Mouse (Mus musculus): ENCODE measurements around the gene Rgs16. TPM values are rescaled to one million over a fixed set of nuclear protein-coding genes. Genes with fewer than 3 reads are reported as not detected.
"Not testable (repeated sequence)": the region's sequence is repeated elsewhere in the genome, so short reads cannot be mapped to it uniquely, and the experiment has no call there.

Rgs16 gene
- polyA plus RNA-seq, 1 experiment = 2.8 TPM

GRCm38 (mm10) chr1:153766298-153766697 lies 26.1 kb downstream of the Rgs16 start:
- TF ChIP-seq CEBPB (IDR thresholded peaks at IDR 0.05; ENCODE audit: low read depth) (no peak), MYOG (IDR thresholded peaks at IDR 0.05; ENCODE audit: control insufficient read depth, extremely low read depth, insufficient read length) (no peak), CTCF (IDR thresholded peaks at IDR 0.05; ENCODE audit: control insufficient read depth, insufficient read depth, insufficient read length) (no peak)
- H3K4me3 ChIP-seq (ENCODE audit: insufficient read depth, poor library complexity, severe bottlenecking) = no peak overlapping the region
- no peaks in the 10 kb centered on the region for H3K36me3 ChIP-seq (ENCODE audit: control insufficient read depth, insufficient read depth)
- no peak overlapping the region for H3ac ChIP-seq (ENCODE audit: control insufficient read depth, insufficient read length, low read depth)
- H3K79me2 ChIP-seq (ENCODE audit: control insufficient read depth, insufficient read depth) = no peaks in the 10 kb centered on the region
- no peaks in the 10 kb centered on the region for H3K27me3 ChIP-seq (ENCODE audit: control insufficient read depth, insufficient read depth, insufficient read length)
- no peaks in the 10 kb centered on the region for H3K79me3 ChIP-seq (ENCODE audit: low read depth)

GRCm38 (mm10) chr1:153767281-153767680 lies 27.1 kb downstream of the Rgs16 start:
- Histone ChIP-seq H3K79me3 (ENCODE audit: low read depth) (no peaks in the 10 kb centered on the region), H3ac (ENCODE audit: control insufficient read depth, insufficient read length, low read depth) (no peak overlapping the region), H3K36me3 (ENCODE audit: control insufficient read depth, insufficient read depth) (no peaks in the 10 kb centered on the region), H3K79me2 (ENCODE audit: control insufficient read depth, insufficient read depth) (no peaks in the 10 kb centered on the region), H3K4me3 (ENCODE audit: insufficient read depth, poor library complexity, severe bottlenecking) (no peak overlapping the region), H3K27me3 (ENCODE audit: control insufficient read depth, insufficient read depth, insufficient read length) (no peaks in the 10 kb centered on the region)
- TF ChIP-seq CTCF (IDR thresholded peaks at IDR 0.05; ENCODE audit: control insufficient read depth, insufficient read depth, insufficient read length) = no peak
- TF ChIP-seq CEBPB (IDR thresholded peaks at IDR 0.05; ENCODE audit: low read depth) = no peak
- TF ChIP-seq MYOD1 (IDR thresholded peaks at IDR 0.05; ENCODE audit: control insufficient read depth, insufficient read length, low read depth) = no peak
- no peak for TF ChIP-seq MAX (IDR thresholded peaks at IDR 0.05)
- no peak for TF ChIP-seq FOSL1 (IDR thresholded peaks at IDR 0.05; ENCODE audit: insufficient read depth, low read length, poor library complexity, severe bottlenecking)
- TF ChIP-seq MYOG (IDR thresholded peaks at IDR 0.05; ENCODE audit: control insufficient read depth, extremely low read depth, insufficient read length) = no peak
- TF ChIP-seq USF1 (IDR thresholded peaks at IDR 0.05; ENCODE audit: low read depth) = no peak

GRCm38 (mm10) chr1:153768465-153768864 lies 28.3 kb downstream of the Rgs16 start:
- Histone ChIP-seq H3K27me3 (ENCODE audit: control insufficient read depth, insufficient read depth, insufficient read length) (no peaks in the 10 kb centered on the region), H3K4me3 (ENCODE audit: insufficient read depth, poor library complexity, severe bottlenecking) (no peak overlapping the region), H3ac (ENCODE audit: control insufficient read depth, insufficient read length, low read depth) (no peak overlapping the region), H3K79me3 (ENCODE audit: low read depth) (no peaks in the 10 kb centered on the region), H3K79me2 (ENCODE audit: control insufficient read depth, insufficient read depth) (no peaks in the 10 kb centered on the region), H3K36me3 (ENCODE audit: control insufficient read depth, insufficient read depth) (no peaks in the 10 kb centered on the region)
- TF ChIP-seq MAX (IDR thresholded peaks at IDR 0.05) (no peak), FOSL1 (IDR thresholded peaks at IDR 0.05; ENCODE audit: insufficient read depth, low read length, poor library complexity, severe bottlenecking) (no peak), MYOG (IDR thresholded peaks at IDR 0.05; ENCODE audit: control insufficient read depth, extremely low read depth, insufficient read length) (no peak), CTCF (IDR thresholded peaks at IDR 0.05; ENCODE audit: control insufficient read depth, insufficient read depth, insufficient read length) (no peak), MYOD1 (IDR thresholded peaks at IDR 0.05; ENCODE audit: control insufficient read depth, insufficient read length, low read depth) (no peak), USF1 (IDR thresholded peaks at IDR 0.05; ENCODE audit: low read depth) (no peak), CEBPB (IDR thresholded peaks at IDR 0.05; ENCODE audit: low read depth) (no peak)

GRCm38 (mm10) chr1:153769571-153769970 lies 29.4 kb downstream of the Rgs16 start:
- H3K79me2 ChIP-seq (ENCODE audit: control insufficient read depth, insufficient read depth); H3K36me3 ChIP-seq (ENCODE audit: control insufficient read depth, insufficient read depth); H3K79me3 ChIP-seq (ENCODE audit: low read depth); H3ac ChIP-seq (ENCODE audit: control insufficient read depth, insufficient read length, low read depth); H3K4me3 ChIP-seq (ENCODE audit: insufficient read depth, poor library complexity, severe bottlenecking); H3K27me3 ChIP-seq (ENCODE audit: control insufficient read depth, insufficient read depth, insufficient read length): not testable (repeated sequence)

- Histone ChIP-seq H3K79me3 (ENCODE audit: low read depth) (no peaks in the 10 kb centered on the region), H3K79me2 (ENCODE audit: control insufficient read depth, insufficient read depth) (no peaks in the 10 kb centered on the region), H3ac (ENCODE audit: control insufficient read depth, insufficient read length, low read depth) (no peak overlapping the region), H3K4me3 (ENCODE audit: insufficient read depth, poor library complexity, severe bottlenecking) (no peak overlapping the region), H3K27me3 (ENCODE audit: control insufficient read depth, insufficient read depth, insufficient read length) (no peaks in the 10 kb centered on the region), H3K36me3 (ENCODE audit: control insufficient read depth, insufficient read depth) (no peaks in the 10 kb centered on the region)
- TF ChIP-seq CEBPB (IDR thresholded peaks at IDR 0.05; ENCODE audit: low read depth) (no peak), MYOD1 (IDR thresholded peaks at IDR 0.05; ENCODE audit: control insufficient read depth, insufficient read length, low read depth) (no peak), MAX (IDR thresholded peaks at IDR 0.05) (no peak), CTCF (IDR thresholded peaks at IDR 0.05; ENCODE audit: control insufficient read depth, insufficient read depth, insufficient read length) (no peak), USF1 (IDR thresholded peaks at IDR 0.05; ENCODE audit: low read depth) (no peak), MYOG (IDR thresholded peaks at IDR 0.05; ENCODE audit: control insufficient read depth, extremely low read depth, insufficient read length) (no peak), FOSL1 (IDR thresholded peaks at IDR 0.05; ENCODE audit: insufficient read depth, low read length, poor library complexity, severe bottlenecking) (no peak)
Observed at GRCm38 (mm10) chr1:153769998-153770775, 30.0 kb downstream of the Rgs16 start.

- Histone ChIP-seq H3K36me3 (ENCODE audit: control insufficient read depth, insufficient read depth) (no peaks in the 10 kb centered on the region), H3K4me3 (ENCODE audit: insufficient read depth, poor library complexity, severe bottlenecking) (no peak overlapping the region), H3K27me3 (ENCODE audit: control insufficient read depth, insufficient read depth, insufficient read length) (no peaks in the 10 kb centered on the region), H3K79me3 (ENCODE audit: low read depth) (no peaks in the 10 kb centered on the region), H3ac (ENCODE audit: control insufficient read depth, insufficient read length, low read depth) (no peak overlapping the region), H3K79me2 (ENCODE audit: control insufficient read depth, insufficient read depth) (no peaks in the 10 kb centered on the region)
- no peak for TF ChIP-seq MYOG (IDR thresholded peaks at IDR 0.05; ENCODE audit: control insufficient read depth, extremely low read depth, insufficient read length)
- no peak for TF ChIP-seq CEBPB (IDR thresholded peaks at IDR 0.05; ENCODE audit: low read depth)
- TF ChIP-seq USF1 (IDR thresholded peaks at IDR 0.05; ENCODE audit: low read depth) = no peak
- no peak for TF ChIP-seq MAX (IDR thresholded peaks at IDR 0.05)
- no peak for TF ChIP-seq MYOD1 (IDR thresholded peaks at IDR 0.05; ENCODE audit: control insufficient read depth, insufficient read length, low read depth)
- no peak for TF ChIP-seq CTCF (IDR thresholded peaks at IDR 0.05; ENCODE audit: control insufficient read depth, insufficient read depth, insufficient read length)
- no peak for TF ChIP-seq FOSL1 (IDR thresholded peaks at IDR 0.05; ENCODE audit: insufficient read depth, low read length, poor library complexity, severe bottlenecking)
Observed at GRCm38 (mm10) chr1:153770776-153771167, 30.6 kb downstream of the Rgs16 start.

Data from C2C12 (cell line).